Mouse (Mus musculus): ENCODE results near the gene Smarcd3. TPM values are rescaled to one million over a fixed set of nuclear protein-coding genes. Genes with fewer than 3 reads are reported as not detected.

Gene Smarcd3
- polyA plus RNA-seq, 1 experiment from 2014 or later = 108 TPM

- ATAC-seq (ENCODE audit: low FRiP score, low read depth) = peak; percentile 29
- 0 out of 2 replicates have a peak, but pooled peaks cover 4% of the 10 kb centered on the region for H3K27me3 ChIP-seq
Observed at GRCm38 (mm10) chr5:24601911-24602750, 22.1 kb downstream of the Smarcd3 start.

GRCm38 (mm10) chr5:24601071-24601835 lies 23.0 kb downstream of the Smarcd3 start:
- H3K36me3 ChIP-seq = no peaks in the 10 kb centered on the region
- under 1% methylated on average over 33 of the region's 33 CpGs for WGBS
- peak overlapping the region; percentile 64 for H3K4me3 ChIP-seq
- no peaks in the 10 kb centered on the region for H3K9me3 ChIP-seq
- H3K9ac ChIP-seq (replicated peaks) = peak overlapping the region; percentile 86
- ATAC-seq (ENCODE audit: low FRiP score, low read depth) = no peak
- H3K4me1 ChIP-seq = peaks cover 83% of the 10 kb centered on the region
- 0 out of 2 replicates have a peak, but pooled peaks cover 4% of the 10 kb centered on the region for H3K27me3 ChIP-seq
- H3K27ac ChIP-seq (replicated peaks) = peak overlapping the region; percentile 99
- H3K4me2 ChIP-seq (replicated peaks) = peak overlapping the region; percentile 72

More at GRCm38 (mm10) chr5:24601911-24602750, 22.1 kb downstream of the Smarcd3 start:
- no peaks in the 10 kb centered on the region for H3K36me3 ChIP-seq
- no peaks in the 10 kb centered on the region for H3K9me3 ChIP-seq
- peak overlapping the region; percentile 64 for H3K4me3 ChIP-seq
- WGBS = under 1% methylated on average over 73 of the region's 73 CpGs
- H3K4me1 ChIP-seq = peaks cover 83% of the 10 kb centered on the region
- H3K9ac ChIP-seq (replicated peaks) = peak overlapping the region; percentile 86
- peak overlapping the region; percentile 72 for H3K4me2 ChIP-seq (replicated peaks)
- peak overlapping the region; percentile 99 for H3K27ac ChIP-seq (replicated peaks)

- H3K4me3 ChIP-seq = peak overlapping the region; percentile 64
- peaks cover 83% of the 10 kb centered on the region for H3K4me1 ChIP-seq
- 53% methylated on average over 2 of the region's 2 CpGs for WGBS
- H3K9me3 ChIP-seq = no peaks in the 10 kb centered on the region
- H3K27me3 ChIP-seq = 0 out of 2 replicates have a peak, but pooled peaks cover 4% of the 10 kb centered on the region
- no peak for ATAC-seq (ENCODE audit: low FRiP score, low read depth)
- H3K36me3 ChIP-seq = peaks cover 5% of the 10 kb centered on the region
- peak overlapping the region; percentile 86; the same call in 1 of the 2 replicates for H3K9ac ChIP-seq (replicated peaks)
- no peak overlapping the region for H3K27ac ChIP-seq (replicated peaks)
- H3K4me2 ChIP-seq (replicated peaks) = peak overlapping the region; percentile 72
Observed at GRCm38 (mm10) chr5:24600236-24600635, 24.0 kb downstream of the Smarcd3 start.

GRCm38 (mm10) chr5:24599137-24599536 lies 25.1 kb downstream of the Smarcd3 start:
- no peak for ATAC-seq (ENCODE audit: low FRiP score, low read depth)
- H3K9ac ChIP-seq (replicated peaks) = peak overlapping the region; percentile 77; the same call in 1 of the 2 replicates
- H3K27ac ChIP-seq (replicated peaks) = peak overlapping the region; percentile 72
- peaks cover 15% of the 10 kb centered on the region for H3K36me3 ChIP-seq
- H3K9me3 ChIP-seq = no peaks in the 10 kb centered on the region
- peak overlapping the region; percentile 56 for H3K4me3 ChIP-seq
- H3K4me2 ChIP-seq (replicated peaks) = peak overlapping the region; percentile 94
- peaks cover 84% of the 10 kb centered on the region for H3K4me1 ChIP-seq
- WGBS = 14% methylated on average over 8 of the region's 8 CpGs
- H3K27me3 ChIP-seq = 0 out of 2 replicates have a peak, but pooled peaks cover 4% of the 10 kb centered on the region

GRCm38 (mm10) chr5:24598570-24599006 lies 25.6 kb downstream of the Smarcd3 start:
- H3K27ac ChIP-seq (replicated peaks) = peak overlapping the region; percentile 72
- under 1% methylated on average over 39 of the region's 41 CpGs for WGBS
- H3K36me3 ChIP-seq = peaks cover 21% of the 10 kb centered on the region
- peaks cover 79% of the 10 kb centered on the region for H3K4me1 ChIP-seq
- peak overlapping the region; percentile 56 for H3K4me3 ChIP-seq
- 0 out of 2 replicates have a peak, but pooled peaks have one; percentile 27 for ATAC-seq (ENCODE audit: low FRiP score, low read depth)
- H3K4me2 ChIP-seq (replicated peaks) = peak overlapping the region; percentile 94
- 0 out of 2 replicates have a peak, but pooled peaks cover 4% of the 10 kb centered on the region for H3K27me3 ChIP-seq
- peak overlapping the region; percentile 77 for H3K9ac ChIP-seq (replicated peaks)
- H3K9me3 ChIP-seq = no peaks in the 10 kb centered on the region

GRCm38 (mm10) chr5:24597901-24598569 lies 26.2 kb downstream of the Smarcd3 start:
- WGBS = 23% methylated on average over 15 of the region's 15 CpGs
- H3K9ac ChIP-seq (replicated peaks) = peak overlapping the region; percentile 77
- H3K4me1 ChIP-seq = peaks cover 73% of the 10 kb centered on the region
- peaks cover 26% of the 10 kb centered on the region for H3K36me3 ChIP-seq
- peak overlapping the region; percentile 56 for H3K4me3 ChIP-seq
- H3K9me3 ChIP-seq = no peaks in the 10 kb centered on the region
- H3K27ac ChIP-seq (replicated peaks) = peak overlapping the region; percentile 72
- H3K4me2 ChIP-seq (replicated peaks) = peak overlapping the region; percentile 94
- 0 out of 2 replicates have a peak, but pooled peaks cover 4% of the 10 kb centered on the region for H3K27me3 ChIP-seq
- no peak for ATAC-seq (ENCODE audit: low FRiP score, low read depth)

- Histone ChIP-seq H3K27me3 (peaks cover 11% of the 10 kb centered on the region), H3K9me3 (no peaks in the 10 kb centered on the region), H3K36me3 (peaks cover 34% of the 10 kb centered on the region), H3K4me3 (peak overlapping the region; percentile 22; the same call in 1 of the 2 replicates), H3K4me2 (replicated peaks) (peak overlapping the region; percentile 42), H3K4me1 (peaks cover 67% of the 10 kb centered on the region), H3K9ac (replicated peaks) (peak overlapping the region; percentile 51), H3K27ac (replicated peaks) (peak overlapping the region; percentile 96)
- WGBS = 50% methylated on average over 2 of the region's 2 CpGs
- peak; percentile 4; the same call in 1 of the 2 replicates for ATAC-seq (ENCODE audit: low FRiP score, low read depth)
Observed at GRCm38 (mm10) chr5:24597221-24597728, 26.9 kb downstream of the Smarcd3 start.

GRCm38 (mm10) chr5:24596519-24597171 lies 27.6 kb downstream of the Smarcd3 start:
- WGBS = 5% methylated on average over 11 of the region's 11 CpGs
- H3K36me3 ChIP-seq = peaks cover 40% of the 10 kb centered on the region
- H3K9ac ChIP-seq (replicated peaks) = peak overlapping the region; percentile 51
- peaks cover 69% of the 10 kb centered on the region for H3K4me1 ChIP-seq
- peak overlapping the region; percentile 22; the same call in 1 of the 2 replicates for H3K4me3 ChIP-seq
- peak overlapping the region; percentile 42 for H3K4me2 ChIP-seq (replicated peaks)
- H3K27ac ChIP-seq (replicated peaks) = peak overlapping the region; percentile 96
- ATAC-seq (ENCODE audit: low FRiP score, low read depth) = peak; percentile 64
- H3K27me3 ChIP-seq = peaks cover 18% of the 10 kb centered on the region
- no peaks in the 10 kb centered on the region for H3K9me3 ChIP-seq

GRCm38 (mm10) chr5:24595786-24596380 lies 28.3 kb downstream of the Smarcd3 start:
- H3K4me3 ChIP-seq = 0 out of 2 replicates have a peak overlapping the region, but pooled peaks have one; percentile 22
- H3K36me3 ChIP-seq = peaks cover 48% of the 10 kb centered on the region
- H3K4me2 ChIP-seq (replicated peaks) = peak overlapping the region; percentile 42
- peak overlapping the region; percentile 51 for H3K9ac ChIP-seq (replicated peaks)
- H3K27ac ChIP-seq (replicated peaks) = peak overlapping the region; percentile 96
- peaks cover 72% of the 10 kb centered on the region for H3K4me1 ChIP-seq
- H3K9me3 ChIP-seq = no peaks in the 10 kb centered on the region
- peak; percentile 17; the same call in 1 of the 2 replicates for ATAC-seq (ENCODE audit: low FRiP score, low read depth)
- 37% methylated on average over 14 of the region's 14 CpGs for WGBS
- peaks cover 23% of the 10 kb centered on the region for H3K27me3 ChIP-seq

- peaks cover 54% of the 10 kb centered on the region for H3K36me3 ChIP-seq
- H3K9ac ChIP-seq (replicated peaks) = peak overlapping the region; percentile 51
- H3K4me2 ChIP-seq (replicated peaks) = peak overlapping the region; percentile 42
- H3K4me3 ChIP-seq = no peak overlapping the region
- 95% methylated on average over 5 of the region's 5 CpGs for WGBS
- peak overlapping the region; percentile 96 for H3K27ac ChIP-seq (replicated peaks)
- no peak for ATAC-seq (ENCODE audit: low FRiP score, low read depth)
- H3K27me3 ChIP-seq = peaks cover 22% of the 10 kb centered on the region
- no peaks in the 10 kb centered on the region for H3K9me3 ChIP-seq
- H3K4me1 ChIP-seq = peaks cover 67% of the 10 kb centered on the region
Observed at GRCm38 (mm10) chr5:24595261-24595660, 28.9 kb downstream of the Smarcd3 start.
